Mouse (Mus musculus): Measurements from ENCODE around the gene Mprip. TPM values are rescaled to one million over a fixed set of nuclear protein-coding genes. Genes with fewer than 3 reads are reported as not detected.

Mprip gene
- polyA plus RNA-seq, 1 experiment from 2014 or later = 64.1 TPM

DNA sequence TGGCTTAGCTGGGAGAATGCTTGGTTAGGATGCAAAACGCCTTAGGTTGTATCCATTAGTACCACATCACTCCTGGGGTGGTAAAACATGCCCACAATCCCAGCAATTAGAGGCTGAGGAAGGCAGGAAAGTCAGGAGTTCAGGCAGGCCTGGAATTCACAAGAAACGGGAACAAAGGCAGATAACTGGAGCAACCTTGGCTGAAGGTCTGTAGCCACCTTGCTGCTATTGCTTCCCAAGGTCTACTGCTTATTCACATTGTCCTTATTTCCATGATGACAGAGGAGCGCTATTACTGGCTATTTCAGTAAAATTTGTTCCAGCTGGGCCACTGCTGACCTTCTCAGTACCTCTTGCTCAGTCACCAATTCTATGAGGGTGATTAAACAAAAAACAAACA, 152.2 kb downstream of the Mprip start:
- no peak overlapping the region for H3K4me2 ChIP-seq (replicated peaks; ENCODE audit: low read depth, low read length)
- H3K4me3 ChIP-seq (ENCODE audit: low read length) = no peak overlapping the region
- no peak overlapping the region for H3K27ac ChIP-seq (ENCODE audit: low read depth, low read length)
- ATAC-seq (ENCODE audit: low FRiP score, low TSS enrichment) = no peak
- 46% methylated on average over 3 of the region's 3 CpGs for WGBS
- H3K9me3 ChIP-seq (ENCODE audit: control insufficient read depth, low read length) = no peaks in the 10 kb centered on the region
- H3K27me3 ChIP-seq (ENCODE audit: control insufficient read depth, insufficient read depth, low read length) = no peaks in the 10 kb centered on the region
- no peak overlapping the region for H3K9ac ChIP-seq (ENCODE audit: low read depth, low read length)
- H3K36me3 ChIP-seq (ENCODE audit: control insufficient read depth, insufficient read depth, low read length) = peaks cover 19% of the 10 kb centered on the region
- H3K4me1 ChIP-seq (ENCODE audit: control insufficient read depth, insufficient read depth, low read length) = peaks cover 8% of the 10 kb centered on the region

DNA sequence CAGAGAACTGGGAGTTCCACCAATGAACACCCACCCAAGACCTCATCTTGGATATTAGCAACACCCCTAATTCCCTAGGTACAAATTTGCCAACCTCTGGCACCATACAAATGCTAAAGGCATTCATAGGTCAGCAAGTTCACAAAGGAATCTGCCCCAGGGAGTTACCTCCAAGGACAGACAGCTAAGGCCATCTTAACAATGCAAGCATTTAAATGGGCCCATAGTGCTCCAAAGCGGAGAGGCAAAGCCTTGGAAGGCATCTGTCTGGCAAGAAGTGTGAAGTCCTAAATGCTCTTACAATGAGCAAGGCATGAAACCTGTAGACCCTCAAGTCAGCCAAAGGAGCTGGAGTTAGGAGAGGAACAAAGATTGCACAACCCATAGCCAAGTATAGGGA, 153.2 kb downstream of the Mprip start:
- no peak overlapping the region for H3K4me3 ChIP-seq (ENCODE audit: low read length)

GRCm38 (mm10) chr11:59814936-59815335, 153.8 kb downstream of the Mprip start:
- Histone ChIP-seq H3K4me3 (ENCODE audit: low read length) (no peak overlapping the region), H3K4me2 (replicated peaks; ENCODE audit: low read depth, low read length) (no peak overlapping the region), H3K27me3 (ENCODE audit: control insufficient read depth, insufficient read depth, low read length) (no peaks in the 10 kb centered on the region), H3K9ac (ENCODE audit: low read depth, low read length) (no peak overlapping the region), H3K4me1 (ENCODE audit: control insufficient read depth, insufficient read depth, low read length) (no peaks in the 10 kb centered on the region), H3K9me3 (ENCODE audit: control insufficient read depth, low read length) (no peaks in the 10 kb centered on the region), H3K27ac (ENCODE audit: low read depth, low read length) (no peak overlapping the region), H3K36me3 (ENCODE audit: control insufficient read depth, insufficient read depth, low read length) (peaks cover 35% of the 10 kb centered on the region)
- ATAC-seq (ENCODE audit: low FRiP score, low TSS enrichment) = no peak
- WGBS = 81% methylated on average over 6 of the region's 6 CpGs

More for the DNA sequence above, 153.2 kb downstream of the Mprip start:
- H3K36me3 ChIP-seq (ENCODE audit: control insufficient read depth, insufficient read depth, low read length) = peaks cover 30% of the 10 kb centered on the region
- H3K9me3 ChIP-seq (ENCODE audit: control insufficient read depth, low read length) = no peaks in the 10 kb centered on the region
- 90% methylated on average over 1 of the region's 1 CpGs for WGBS
- no peak overlapping the region for H3K9ac ChIP-seq (ENCODE audit: low read depth, low read length)
- no peak overlapping the region for H3K4me2 ChIP-seq (replicated peaks; ENCODE audit: low read depth, low read length)
- H3K27ac ChIP-seq (ENCODE audit: low read depth, low read length) = no peak overlapping the region
- no peaks in the 10 kb centered on the region for H3K27me3 ChIP-seq (ENCODE audit: control insufficient read depth, insufficient read depth, low read length)
- H3K4me1 ChIP-seq (ENCODE audit: control insufficient read depth, insufficient read depth, low read length) = no peaks in the 10 kb centered on the region
- no peak for ATAC-seq (ENCODE audit: low FRiP score, low TSS enrichment)

- H3K27ac ChIP-seq (ENCODE audit: low read depth, low read length) = no peak overlapping the region
- H3K4me1 ChIP-seq (ENCODE audit: control insufficient read depth, insufficient read depth, low read length) = no peaks in the 10 kb centered on the region
- no peak overlapping the region for H3K9ac ChIP-seq (ENCODE audit: low read depth, low read length)
- H3K9me3 ChIP-seq (ENCODE audit: control insufficient read depth, low read length) = no peaks in the 10 kb centered on the region
- no peak overlapping the region for H3K4me3 ChIP-seq (ENCODE audit: low read length)
- ATAC-seq (ENCODE audit: low FRiP score, low TSS enrichment) = no peak
- WGBS = 89% methylated on average over 6 of the region's 6 CpGs
- H3K27me3 ChIP-seq (ENCODE audit: control insufficient read depth, insufficient read depth, low read length) = no peaks in the 10 kb centered on the region
- peaks cover 42% of the 10 kb centered on the region for H3K36me3 ChIP-seq (ENCODE audit: control insufficient read depth, insufficient read depth, low read length)
- no peak overlapping the region for H3K4me2 ChIP-seq (replicated peaks; ENCODE audit: low read depth, low read length)
Measured at GRCm38 (mm10) chr11:59815482-59816065, 154.5 kb downstream of the Mprip start.

- Histone ChIP-seq H3K27me3 (ENCODE audit: control insufficient read depth, insufficient read depth, low read length) (no peaks in the 10 kb centered on the region), H3K9ac (ENCODE audit: low read depth, low read length) (no peak overlapping the region), H3K27ac (ENCODE audit: low read depth, low read length) (no peak overlapping the region), H3K4me2 (replicated peaks; ENCODE audit: low read depth, low read length) (no peak overlapping the region), H3K36me3 (ENCODE audit: control insufficient read depth, insufficient read depth, low read length) (peaks cover 64% of the 10 kb centered on the region), H3K4me3 (ENCODE audit: low read length) (no peak overlapping the region), H3K9me3 (ENCODE audit: control insufficient read depth, low read length) (no peaks in the 10 kb centered on the region), H3K4me1 (ENCODE audit: control insufficient read depth, insufficient read depth, low read length) (no peaks in the 10 kb centered on the region)
- no peak for ATAC-seq (ENCODE audit: low FRiP score, low TSS enrichment)
- WGBS = 100% methylated on average over 3 of the region's 3 CpGs
Measured at GRCm38 (mm10) chr11:59817916-59818315, 156.8 kb downstream of the Mprip start.

DNA sequence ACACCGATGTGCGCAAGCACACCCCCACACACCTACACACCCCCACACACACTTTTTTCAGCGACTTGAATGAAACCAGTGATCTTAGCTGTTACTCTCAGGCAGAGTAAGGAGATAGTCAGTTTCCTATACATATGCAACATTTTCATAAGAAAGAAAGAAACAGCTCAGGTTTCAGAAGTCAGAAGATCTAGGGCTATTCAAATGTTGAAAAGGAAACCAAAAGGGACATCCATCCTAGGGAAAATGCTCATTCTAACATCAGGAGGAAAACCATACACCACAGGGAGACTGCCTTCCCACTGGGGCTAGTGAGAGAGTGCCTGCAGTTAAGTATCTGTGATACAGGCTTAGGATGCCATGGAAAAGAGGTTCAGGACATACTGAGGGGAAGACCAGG, 160.5 kb downstream of the Mprip start:
- WGBS = 89% methylated on average over 3 of the region's 3 CpGs
- no peak for ATAC-seq (ENCODE audit: low FRiP score, low TSS enrichment)
- Histone ChIP-seq H3K9ac (ENCODE audit: low read depth, low read length) (no peak overlapping the region), H3K27me3 (ENCODE audit: control insufficient read depth, insufficient read depth, low read length) (no peaks in the 10 kb centered on the region), H3K4me3 (ENCODE audit: low read length) (no peak overlapping the region), H3K4me1 (ENCODE audit: control insufficient read depth, insufficient read depth, low read length) (no peaks in the 10 kb centered on the region), H3K27ac (ENCODE audit: low read depth, low read length) (no peak overlapping the region), H3K36me3 (ENCODE audit: control insufficient read depth, insufficient read depth, low read length) (peaks cover 97% of the 10 kb centered on the region), H3K9me3 (ENCODE audit: control insufficient read depth, low read length) (no peaks in the 10 kb centered on the region), H3K4me2 (replicated peaks; ENCODE audit: low read depth, low read length) (no peak overlapping the region)

Other genes starting within 250 kb of the Mprip start
- gene Jmjd4, start 211.3 kb upstream of the Mprip start, polyA plus RNA-seq (2014; fragmentation: Nextera tagmentation; extraction: Ambion mirVana) = 10.2 and 15.1 TPM in 2 replicates
- gene Snap47, start 210.1 kb upstream of the Mprip start, polyA plus RNA-seq (2014; fragmentation: Nextera tagmentation; extraction: Ambion mirVana) = 98.4 and 108 TPM in 2 replicates
- gene Zfp867, start 188.8 kb upstream of the Mprip start, polyA plus RNA-seq (2014; fragmentation: Nextera tagmentation; extraction: Ambion mirVana) = 9.9 and 10.3 TPM in 2 replicates
- 17.9 and 27.4 TPM in 2 replicates for gene Zkscan17, start 134.6 kb upstream of the Mprip start, polyA plus RNA-seq (2014; fragmentation: Nextera tagmentation; extraction: Ambion mirVana)
- 0.10 and 0.22 TPM in 2 replicates for gene Nlrp3, start 119.7 kb upstream of the Mprip start, polyA plus RNA-seq (2014; fragmentation: Nextera tagmentation; extraction: Ambion mirVana)
- gene Olfr222, start 85.1 kb upstream of the Mprip start, polyA plus RNA-seq (2014; fragmentation: Nextera tagmentation; extraction: Ambion mirVana) = not detected in 2 replicates
- gene Olfr223, start 68.0 kb upstream of the Mprip start, polyA plus RNA-seq (2014; fragmentation: Nextera tagmentation; extraction: Ambion mirVana) = not detected in 2 replicates
- gene Pld6, start 126.3 kb downstream of the Mprip start, polyA plus RNA-seq (2014; fragmentation: Nextera tagmentation; extraction: Ambion mirVana) = 1.3 and 1.4 TPM in 2 replicates
- gene Flcn, start 148.7 kb downstream of the Mprip start, polyA plus RNA-seq (2014; fragmentation: Nextera tagmentation; extraction: Ambion mirVana) = 18.9 and 30.2 TPM in 2 replicates
- gene Nt5m, start 178.1 kb downstream of the Mprip start, polyA plus RNA-seq (2014; fragmentation: Nextera tagmentation; extraction: Ambion mirVana) = 35.0 and 36.0 TPM in 2 replicates
- gene Cops3, start 178.5 kb downstream of the Mprip start, polyA plus RNA-seq (2014; fragmentation: Nextera tagmentation; extraction: Ambion mirVana) = 240 and 241 TPM in 2 replicates

Measured in kidney, embryonic 14.5 days (tissue).